Mouse (Mus musculus) MEL (cell line): ENCODE results near the gene Gm49393. TPM values are rescaled to one million over a fixed set of nuclear protein-coding genes. Genes with fewer than 3 reads are reported as not detected.

Experiments used
- DNase-seq: peaks from one replicate; pipeline ENCODE4 v3.0.0; 2011; ENCODE audit warnings: low read depth, low spot score
- H3K27ac ChIP-seq: 2 replicates; pipeline ENCODE4 v1.5.1; 2012; ENCODE audit warnings: low read depth, mild to moderate bottlenecking, control low read depth, low read length, moderate library complexity; ENCODE audit not compliant: control insufficient read depth
- H3K27me3 ChIP-seq, 2 experiments: fragments of 150-350 bp in 1 of 2; sonication (generic) in 1 of 2; 2 replicates each; pipeline ENCODE4 v1.6.1; 2012; ENCODE audit warnings: low read length in 2 of 2, mild to moderate bottlenecking in 2 of 2, improper control_type of control experiment in 1 of 2, moderate library complexity in 1 of 2; ENCODE audit not compliant: insufficient read depth in 2 of 2, control insufficient read depth in 1 of 2
- H3K36me3 ChIP-seq, 2 experiments: 2 replicates each; pipeline ENCODE4 v1.6.1; 2012 to 2014; ENCODE audit warnings: low read length in 2 of 2, improper control_type of control experiment in 1 of 2, inconsistent platforms in 1 of 2, mild to moderate bottlenecking in 1 of 2; ENCODE audit not compliant: insufficient read depth in 2 of 2, control insufficient read depth in 1 of 2
- H3K4me1 ChIP-seq, 2 experiments: fragments of 150-350 bp in 1 of 2; sonication (generic) in 1 of 2; 2 replicates each; pipeline ENCODE4 v1.6.1; 2012; ENCODE audit warnings: low read length in 2 of 2, improper control_type of control experiment in 1 of 2, mild to moderate bottlenecking in 1 of 2; ENCODE audit not compliant: insufficient read depth in 2 of 2, control insufficient read depth in 1 of 2
- H3K4me3 ChIP-seq, 2 experiments: fragments of 150-350 bp in 1 of 2; sonication (generic) in 1 of 2; 2 replicates each; pipeline ENCODE4 v1.5.1; 2012; ENCODE audit warnings: low read depth in 2 of 2, low read length in 2 of 2, mild to moderate bottlenecking in 2 of 2, moderate library complexity in 2 of 2, control low read depth in 1 of 2, improper control_type of control experiment in 1 of 2; ENCODE audit not compliant: control insufficient read depth in 1 of 2, insufficient read depth in 1 of 2
- H3K79me2 ChIP-seq: 2 replicates; pipeline ENCODE4 v1.6.1; 2012; ENCODE audit warnings: mild to moderate bottlenecking, low read length, moderate library complexity; ENCODE audit not compliant: control insufficient read depth, poor library complexity, insufficient read depth
- H3K9ac ChIP-seq: 2 replicates; pipeline ENCODE4 v1.6.1; 2012; ENCODE audit warnings: low read depth, mild to moderate bottlenecking, control low read depth, low read length, moderate library complexity; ENCODE audit not compliant: control insufficient read depth, poor library complexity, severe bottlenecking
- H3K9me3 ChIP-seq: fragments of 150-350 bp; sonication (generic); replicated peaks from 2 replicates; pipeline ENCODE4 v1.6.1; 2012; ENCODE audit warnings: mild to moderate bottlenecking, low read length, improper control_type of control experiment, moderate library complexity; ENCODE audit not compliant: insufficient read depth
- CHD2 ChIP-seq: IDR thresholded peaks from 2 replicates; pipeline ENCODE4 v1.6.1; 2011; ENCODE audit warnings: low read length, improper control_type of control experiment
- E2F4 ChIP-seq: IDR thresholded peaks from 2 replicates; pipeline ENCODE4 v1.6.1; 2011; ENCODE audit warnings: low read depth, low read length, improper control_type of control experiment, borderline replicate concordance
- EP300 ChIP-seq, 2 experiments: IDR thresholded peaks; 2 replicates each; pipeline ENCODE4 v1.6.1; 2011; ENCODE audit warnings: improper control_type of control experiment in 2 of 2, low read length in 2 of 2, low read depth in 1 of 2, mild to moderate bottlenecking in 1 of 2
- GABPA ChIP-seq: IDR thresholded peaks from 2 replicates; pipeline ENCODE4 v1.6.1; 2012; ENCODE audit warnings: low read depth, mild to moderate bottlenecking, inconsistent platforms, low read length, improper control_type of control experiment, moderate library complexity
- HCFC1 ChIP-seq: IDR thresholded peaks from 2 replicates; pipeline ENCODE4 v1.6.1; 2012; ENCODE audit warnings: low read depth, mild to moderate bottlenecking, inconsistent platforms, low read length, improper control_type of control experiment, moderate library complexity
- MAFK ChIP-seq: IDR thresholded peaks from 2 replicates; pipeline ENCODE4 v1.6.1; 2011; ENCODE audit warnings: low read depth, mild to moderate bottlenecking, low read length, improper control_type of control experiment, borderline replicate concordance
- MAZ ChIP-seq: IDR thresholded peaks from 2 replicates; pipeline ENCODE4 v1.6.1; 2012; ENCODE audit warnings: low read depth, mild to moderate bottlenecking, inconsistent platforms, low read length, improper control_type of control experiment
- TAL1 ChIP-seq: IDR thresholded peaks from 2 replicates; pipeline ENCODE4 v1.6.1; 2012; ENCODE audit warnings: mild to moderate bottlenecking, inconsistent platforms, low read length, moderate library complexity, mixed read lengths
- USF1 ChIP-seq: IDR thresholded peaks from 2 replicates; pipeline ENCODE4 v1.6.1; 2014; ENCODE audit warnings: low read depth, mild to moderate bottlenecking, inconsistent platforms, low read length, improper control_type of control experiment, moderate library complexity
- ZKSCAN1 ChIP-seq: IDR thresholded peaks from 2 replicates; pipeline ENCODE4 v1.6.1; 2012; ENCODE audit warnings: low read depth, mild to moderate bottlenecking, inconsistent platforms, low read length, improper control_type of control experiment, moderate library complexity
- polyA plus RNA-seq, 2 experiments: library from polyadenylated mRNA; stranded (reverse) in 1 of 2; unstranded in 1 of 2; fragments of >175 nt in 1 of 2; fragments of >200 nt in 1 of 2; gene quantifications; 2 replicates each; pipeline versions ENCODE4 v1.2.1 to v1.2.4; 2012; ENCODE audit warnings: low replicate concordance in 2 of 2, low read depth in 1 of 2; ENCODE audit not compliant: insufficient read length in 2 of 2, insufficient read depth in 1 of 2, missing spikeins in 1 of 2
- total RNA-seq: library from RNA; depleted of rRNA; stranded (reverse); fragments of 300-350 nt; gene quantifications from 2 replicates; pipeline ENCODE4 v1.2.3, GENCODE M21; 2012

The Gm49393 gene
- total and polyA plus RNA-seq, 3 experiments: not detected

- Histone ChIP-seq H3K79me2 (no peaks in the 10 kb centered on the region), H3K27me3 (no peaks in the 10 kb centered on the region), H3K9me3 (no peaks in the 10 kb centered on the region), H3K4me3 (no peak within 1 kb of the TSS), H3K4me1 (no peaks in the 10 kb centered on the region), H3K27ac (no peak within 1 kb of the TSS), H3K9ac (no peak within 1 kb of the TSS), H3K36me3 (no peaks in the 10 kb centered on the region)
- TF ChIP-seq HCFC1: no peak
- TF ChIP-seq MAZ: no peak
- TF ChIP-seq EP300 (IDR thresholded peaks at IDR 0.05; ENCODE audit: low read depth in 1 of 2, low read length in 2 of 2): no peak
- no peak for TF ChIP-seq TAL1
- TF ChIP-seq ZKSCAN1: no peak
- DNase-seq: no peak
These were observed 71.1 kb downstream of the Gm49393 start, which contains the start of gene 4930486L24Rik for GRCm38 (mm10) chr13:60864281-60864680. Gene 4930486L24Rik, minus strand, starts transcription at chr13:60864475.

GRCm38 (mm10) chr13:60848241-60849120 lies 86.9 kb downstream of the Gm49393 start:
- no peak for TF ChIP-seq GABPA
- TF ChIP-seq USF1: no peak
- no peak for TF ChIP-seq CHD2
- no peak for TF ChIP-seq TAL1
- TF ChIP-seq E2F4: no peak
- TF ChIP-seq, all 39 proteins: peak for 0
- no peaks in the 10 kb centered on the region for H3K4me1 ChIP-seq
- no peaks in the 10 kb centered on the region for H3K36me3 ChIP-seq
- H3K27ac ChIP-seq: no peak overlapping the region
- H3K4me3 ChIP-seq: no peak overlapping the region
- H3K9ac ChIP-seq: no peak overlapping the region
- H3K9me3 ChIP-seq: no peaks in the 10 kb centered on the region
- H3K27me3 ChIP-seq: no peaks in the 10 kb centered on the region
- no peaks in the 10 kb centered on the region for H3K79me2 ChIP-seq
- DNase-seq: no peak

- Histone ChIP-seq H3K4me1 (no peaks in the 10 kb centered on the region), H3K79me2 (no peaks in the 10 kb centered on the region), H3K9ac (no peak overlapping the region), H3K27me3 (no peaks in the 10 kb centered on the region), H3K9me3 (no peaks in the 10 kb centered on the region), H3K4me3 (no peak overlapping the region), H3K27ac (no peak overlapping the region), H3K36me3 (no peaks in the 10 kb centered on the region)
- no peak for TF ChIP-seq MAFK
- TF ChIP-seq ZKSCAN1: no peak
- no peak for TF ChIP-seq E2F4
- no peak for DNase-seq
These were observed 92.2 kb downstream of the Gm49393 start for GRCm38 (mm10) chr13:60843153-60843552.
